Mouse (Mus musculus): ENCODE results near the gene Ppp1r8. TPM values are rescaled to one million over a fixed set of nuclear protein-coding genes. Genes with fewer than 3 reads are reported as not detected.
A peak's percentile ranks its signal among the peaks of the same experiment; 100 is the strongest.

Gene Ppp1r8
- total RNA-seq (2021) = 10 to 100 TPM; 42.7 to 45.9 TPM

- intact Hi-C loops (cut with DNase I) = loop anchor here (5.0 kb wide), 1 partner anchor 79 kb away; the partner anchor contains the start of gene Fam76a
- DNase-seq (ENCODE audit: low spot score in 2 of 2) = peak; percentile 89 to 92
Observed at GRCm38 (mm10) chr4:132842970-132843704, at the start of gene Ppp1r8. Ppp1r8 (minus strand) TSS chr4:132843169.

- intact Hi-C loops (cut with DNase I) = loop anchor here (5.0 kb wide), 1 partner anchor 37 kb away; the partner anchor contains the start of gene Fam76a
- no peak for DNase-seq (ENCODE audit: low spot score in 2 of 2)
Observed at GRCm38 (mm10) chr4:132884844-132885374, 41.9 kb upstream of the Ppp1r8 start.

- DNase-seq (ENCODE audit: low spot score in 2 of 2) = peak; percentile 90 to 91
- intact Hi-C loops (cut with DNase I) = loop anchor here (5.0 kb wide), 1 partner anchor 38 kb away; the partner anchor contains the start of gene Fam76a
Observed at GRCm38 (mm10) chr4:132884064-132884843, 41.3 kb upstream of the Ppp1r8 start, which contains the start of gene Stx12. Stx12 (minus strand) TSS chr4:132884509.

- intact Hi-C loops (cut with DNase I) = loop anchor here (5.0 kb wide), 1 partner anchor 39 kb away; the partner anchor contains the start of gene Fam76a
- DNase-seq (ENCODE audit: low spot score in 2 of 2) = peak in 1 of 2 experiments; percentile 19
Observed at GRCm38 (mm10) chr4:132883561-132884063, 40.6 kb upstream of the Ppp1r8 start.

GRCm38 (mm10) chr4:132874363-132875097 is 31.6 kb upstream of the Ppp1r8 start:
- intact Hi-C loops (cut with DNase I) = no loop called here
- no peak for DNase-seq (ENCODE audit: low spot score in 2 of 2)

GRCm38 (mm10) chr4:132873481-132874362 is 30.8 kb upstream of the Ppp1r8 start:
- no peak for DNase-seq (ENCODE audit: low spot score in 2 of 2)

GRCm38 (mm10) chr4:132871116-132871515 is 28.1 kb upstream of the Ppp1r8 start:
- no peak for DNase-seq (ENCODE audit: low spot score in 2 of 2)
- intact Hi-C loops (cut with DNase I) = no loop called here

More at GRCm38 (mm10) chr4:132873481-132874362, 30.8 kb upstream of the Ppp1r8 start:
- intact Hi-C loops (cut with DNase I) = no loop called here

GRCm38 (mm10) chr4:132864856-132865255 is 21.9 kb upstream of the Ppp1r8 start:
- DNase-seq (ENCODE audit: low spot score in 2 of 2) = no peak
- intact Hi-C loops (cut with DNase I) = no loop called here

GRCm38 (mm10) chr4:132863012-132863411 is 20.0 kb upstream of the Ppp1r8 start:
- no peak for DNase-seq (ENCODE audit: low spot score in 2 of 2)
- intact Hi-C loops (cut with DNase I) = no loop called here

- intact Hi-C loops (cut with DNase I) = no loop called here
- no peak for DNase-seq (ENCODE audit: low spot score in 2 of 2)
Observed at GRCm38 (mm10) chr4:132860880-132861279, 17.9 kb upstream of the Ppp1r8 start.

- DNase-seq (ENCODE audit: low spot score in 2 of 2) = no peak
- intact Hi-C loops (cut with DNase I) = loop anchor here (5.0 kb wide), 1 partner anchor 79 kb away; the partner anchor contains the start of gene Fam76a
Observed at GRCm38 (mm10) chr4:132843705-132844071, 719 bp upstream of the Ppp1r8 start.

- peak; percentile 18 to 31 for DNase-seq (ENCODE audit: low spot score in 2 of 2)
- intact Hi-C loops (cut with DNase I) = loop anchor here (5.0 kb wide), 1 partner anchor 80 kb away; the partner anchor contains the start of gene Fam76a
Observed at GRCm38 (mm10) chr4:132842281-132842906, 575 bp downstream of the Ppp1r8 start.

GRCm38 (mm10) chr4:132841493-132841892 is 1.5 kb downstream of the Ppp1r8 start:
- intact Hi-C loops (cut with DNase I) = loop anchor here (5.0 kb wide), 1 partner anchor 81 kb away; the partner anchor contains the start of gene Fam76a
- DNase-seq (ENCODE audit: low spot score in 2 of 2) = no peak

- intact Hi-C loops (cut with DNase I) = loop anchor here (2.0 kb wide), 1 partner anchor 45 kb away; no protein-coding TSS in a partner anchor
- DNase-seq (ENCODE audit: low spot score in 2 of 2) = peak; percentile 59 to 66
Observed at GRCm38 (mm10) chr4:132823614-132824366, 19.2 kb downstream of the Ppp1r8 start.

- intact Hi-C loops (cut with DNase I) = no loop called here
- no peak for DNase-seq (ENCODE audit: low spot score in 2 of 2)
Observed at GRCm38 (mm10) chr4:132818442-132818841, 24.5 kb downstream of the Ppp1r8 start.

- no peak for DNase-seq (ENCODE audit: low spot score in 2 of 2)
Observed at GRCm38 (mm10) chr4:132816855-132817254, 26.1 kb downstream of the Ppp1r8 start.

GRCm38 (mm10) chr4:132816404-132816803 is 26.6 kb downstream of the Ppp1r8 start:
- no peak for DNase-seq (ENCODE audit: low spot score in 2 of 2)
- intact Hi-C loops (cut with DNase I) = no loop called here

More at GRCm38 (mm10) chr4:132816855-132817254, 26.1 kb downstream of the Ppp1r8 start:
- intact Hi-C loops (cut with DNase I) = no loop called here

Measured in left cerebral cortex, postnatal 36 days (tissue).